Mouse (Mus musculus) ovary, adult 2 months (tissue): ENCODE data around the gene Ggt5. TPM values are rescaled to one million over a fixed set of nuclear protein-coding genes. Genes with fewer than 3 reads are reported as not detected.

Experiments used
- polyA plus RNA-seq: library from polyadenylated mRNA; depleted of rRNA; stranded (reverse); fragments of >200 nt; gene quantifications from 2 replicates; pipeline ENCODE4 v1.2.3, GENCODE M21; 2012; rRNA removed

The Ggt5 gene
- 193 and 207 TPM in 2 replicates for polyA plus RNA-seq

GRCm38 (mm10) chr10:75589129-75589528 is at the start of gene Ggt5:
Ggt5 (plus strand) TSS chr10:75589340.

GRCm38 (mm10) chr10:75559676-75560548 is 29.2 kb upstream of the Ggt5 start, which contains the start of gene Lrrc75b:
Lrrc75b (minus strand) TSS chr10:75560330.

GRCm38 (mm10) chr10:75561071-75561654 is 28.0 kb upstream of the Ggt5 start, which contains the start of gene Ggt1:
Ggt1 (plus strand) TSS chr10:75561604.

GRCm38 (mm10) chr10:75643741-75644343 is 54.7 kb downstream of the Ggt5 start, which contains the start of gene Susd2:
Susd2 (minus strand) TSS chr10:75644008.

Other genes with a start within 250 kb of the Ggt5 start
- gene Upb1, start 188.2 kb upstream of the Ggt5 start, polyA plus RNA-seq: 0.50 and 0.73 TPM in 2 replicates
- gene Snrpd3, start 71.8 kb upstream of the Ggt5 start, polyA plus RNA-seq: 8.7 and 16.5 TPM in 2 replicates
- gene Gucd1, start 71.4 kb upstream of the Ggt5 start, polyA plus RNA-seq: 53.2 and 53.9 TPM in 2 replicates
- gene Lrrc75b, start 29.0 kb upstream of the Ggt5 start, polyA plus RNA-seq: 1.7 and 1.8 TPM in 2 replicates
- gene Ggt1, start 27.7 kb upstream of the Ggt5 start, polyA plus RNA-seq: 3.4 and 4.0 TPM in 2 replicates
- gene Susd2, start 54.7 kb downstream of the Ggt5 start, polyA plus RNA-seq: 26.6 and 31.3 TPM in 2 replicates
- 88.4 and 103 TPM in 2 replicates for gene Cabin1, start 175.0 kb downstream of the Ggt5 start, polyA plus RNA-seq
- gene Ddt, start 184.1 kb downstream of the Ggt5 start, polyA plus RNA-seq: 54.5 and 72.3 TPM in 2 replicates
- 0.26 TPM in 1 of 2 replicates, not detected in the other for gene Gm20441, start 191.6 kb downstream of the Ggt5 start, polyA plus RNA-seq
- gene Gstt3, start 192.1 kb downstream of the Ggt5 start, polyA plus RNA-seq: 21.2 and 24.0 TPM in 2 replicates
- gene Gstt1, start 209.2 kb downstream of the Ggt5 start, polyA plus RNA-seq: 91.9 and 118 TPM in 2 replicates
- gene Gstt4, start 233.2 kb downstream of the Ggt5 start, polyA plus RNA-seq: not detected in 2 replicates
- 128 and 153 TPM in 2 replicates for gene Gstt2, start 248.1 kb downstream of the Ggt5 start, polyA plus RNA-seq